Mouse (Mus musculus) heart, postnatal 36 days (tissue): ENCODE results near the gene Muc5b. TPM values are rescaled to one million over a fixed set of nuclear protein-coding genes. Genes with fewer than 3 reads are reported as not detected.

ENCODE experiments used
- DNase-seq, 2 experiments: peaks; one replicate each; pipeline ENCODE4 v3.0.0; 2021 to 2022
- intact Hi-C: fragments of 180-260 bp; cut with DNase I; formaldehyde crosslinking; loops from one replicate; pipeline ENCODE4 v1.15.1; 2025
- total RNA-seq, 2 experiments: library from RNA; stranded (reverse); gene quantifications; 2 replicates each; pipeline ENCODE4 v1.2.3; 2021

The Muc5b gene
- total RNA-seq, 2 experiments from 2014 or later = not detected

DNA sequence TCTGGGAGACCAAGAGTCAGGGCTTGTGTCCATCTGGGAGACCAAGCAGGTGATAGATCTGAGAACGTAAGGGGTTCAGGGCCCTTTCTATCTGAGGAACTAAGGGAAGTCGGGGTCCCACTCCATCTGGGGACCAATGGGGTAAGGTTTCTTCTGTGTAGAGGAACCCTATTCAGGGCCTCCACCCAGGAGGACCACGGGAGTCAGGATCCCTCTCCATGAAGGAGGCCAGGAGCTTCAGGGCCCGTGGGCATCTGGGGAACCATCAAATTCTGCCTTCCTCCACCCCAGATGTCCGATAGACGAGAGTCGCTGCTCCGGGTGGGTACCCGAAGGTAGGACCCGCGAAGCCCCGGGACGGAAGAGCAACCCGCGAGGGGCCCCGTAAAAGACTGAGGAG, 63.0 kb downstream of the Muc5b start:
- intact Hi-C loops = loop anchor here (2.0 to 5.0 kb wide), 2 partner anchors 135 to 193 kb away; partner anchors contain the start of gene Dusp8
- DNase-seq = peak in 1 of 2 experiments; percentile 24

DNA sequence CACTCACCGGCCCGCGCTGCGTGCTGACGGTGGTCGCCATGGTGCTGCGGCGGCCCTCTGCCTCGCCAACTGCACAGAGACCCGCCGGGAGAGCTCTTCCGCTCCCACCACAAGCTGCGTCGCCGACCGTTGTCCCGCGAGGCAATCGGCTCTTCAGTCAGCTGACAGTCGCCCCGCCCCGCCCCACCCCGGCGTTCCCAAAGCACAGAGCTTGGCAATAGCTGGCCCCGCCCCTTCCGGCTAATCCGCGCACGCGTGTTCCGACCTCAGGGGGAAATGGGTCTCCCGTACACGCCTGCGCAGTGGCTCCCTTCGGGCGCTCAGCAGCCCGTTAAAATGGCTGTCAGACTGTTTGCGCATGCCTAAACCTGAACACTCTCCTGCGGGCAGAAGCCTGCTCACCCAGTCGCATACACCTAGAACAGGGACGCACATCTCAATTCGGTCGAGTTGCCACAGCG, 63.4 kb downstream of the Muc5b start:
- intact Hi-C loops = loop anchor here (2.0 to 5.0 kb wide), 2 partner anchors 135 to 193 kb away; partner anchors contain the start of gene Dusp8
- peak; percentile 100 for DNase-seq

GRCm38 (mm10) chr7:141902791-141903190, 63.9 kb downstream of the Muc5b start:
- DNase-seq = no peak
- intact Hi-C loops = loop anchor here (2.0 to 5.0 kb wide), 2 partner anchors 135 to 192 kb away; partner anchors contain the start of gene Dusp8

- no peak for DNase-seq
- intact Hi-C loops = loop anchor here (5.0 kb wide), 1 partner anchor 286 kb away; no protein-coding TSS in a partner anchor
Measured at GRCm38 (mm10) chr7:141908591-141908990, 69.7 kb downstream of the Muc5b start.

GRCm38 (mm10) chr7:141911305-141911704, 72.4 kb downstream of the Muc5b start:
- DNase-seq = no peak
- intact Hi-C loops = no loop called here

- intact Hi-C loops = no loop called here
- DNase-seq = no peak
Measured at GRCm38 (mm10) chr7:141918407-141918806, 79.5 kb downstream of the Muc5b start, which contains the start of gene Tollip. Tollip (minus strand) TSS chr7:141918507.

Other genes starting within 250 kb of the Muc5b start
- not detected for gene Muc6, start 183.8 kb upstream of the Muc5b start, total RNA-seq
- gene Muc2, start 148.7 kb upstream of the Muc5b start, total RNA-seq = not detected
- gene Muc5ac, start 50.1 kb upstream of the Muc5b start, total RNA-seq = not detected
- 10 to 100 TPM; 54.6 to 58.0 TPM for gene Tollip, start 79.4 kb downstream of the Muc5b start, total RNA-seq
- under 1 TPM; 0.19 to 0.25 TPM for gene Brsk2, start 110.7 kb downstream of the Muc5b start, total RNA-seq
- 10 to 100 TPM; 43.6 to 43.8 TPM for gene Mob2, start 222.0 kb downstream of the Muc5b start, total RNA-seq